Mouse (Mus musculus) stomach, embryonic 15.5 days (tissue): ENCODE data around the gene Gm38431. TPM values are rescaled to one million over a fixed set of nuclear protein-coding genes. Genes with fewer than 3 reads are reported as not detected.

ENCODE experiments used
- ATAC-seq: fragments of 200-750 bp; cut with Nextera tagmentation; 2 replicates; pipeline ENCODE4 v1.8.0; 2017; ENCODE audit warnings: low read depth, moderate number of reproducible peaks, moderate TSS enrichment; ENCODE audit not compliant: insufficient read depth, low FRiP score
- H3K27ac ChIP-seq: fragments of 300-500 bp; sonication (generic); 2 replicates; pipeline ENCODE4 v1.5.1; 2015; ENCODE audit warnings: mild to moderate bottlenecking, inconsistent platforms
- H3K27me3 ChIP-seq: fragments of 300-500 bp; sonication (generic); replicated peaks from 2 replicates; pipeline ENCODE4 v1.6.1; 2015; ENCODE audit warnings: inconsistent platforms
- H3K36me3 ChIP-seq: fragments of 300-500 bp; sonication (generic); 2 replicates; pipeline ENCODE4 v1.6.1; 2015; ENCODE audit warnings: inconsistent platforms
- H3K4me1 ChIP-seq: fragments of 300-500 bp; sonication (generic); 2 replicates; pipeline ENCODE4 v1.6.1; 2015; ENCODE audit warnings: inconsistent platforms
- H3K4me2 ChIP-seq: fragments of 300-500 bp; sonication (generic); 2 replicates; pipeline ENCODE4 v1.6.1; 2015; ENCODE audit warnings: mild to moderate bottlenecking, inconsistent platforms
- H3K4me3 ChIP-seq: fragments of 300-500 bp; sonication (generic); replicated peaks from 2 replicates; pipeline ENCODE4 v1.5.1; 2015; ENCODE audit warnings: inconsistent platforms
- H3K9ac ChIP-seq: fragments of 300-500 bp; sonication (generic); 2 replicates; pipeline ENCODE4 v1.6.1; 2015; ENCODE audit warnings: inconsistent platforms
- H3K9me3 ChIP-seq: fragments of 300-500 bp; sonication (generic); 2 replicates; pipeline ENCODE4 v1.6.1; 2016; ENCODE audit warnings: inconsistent platforms
- WGBS: fragments of 180-500 bp; shearing (Covaris S2); methylation state at CpG from one replicate; pipeline ENCODE4 v1.1.7; 2015; 5-methylcytosine and 5-hydroxymethylcytosine counted together
- polyA plus RNA-seq: library from polyadenylated mRNA; unstranded; fragments of >200 nt; fragmentation: Nextera tagmentation; extraction: Ambion mirVana; gene quantifications from 2 replicates; pipeline ENCODE4 v1.2.1, GENCODE M21; 2015

Gm38431 gene
- 1.6 and 1.7 TPM in 2 replicates for polyA plus RNA-seq

- peaks cover 28% of the 10 kb centered on the region for H3K36me3 ChIP-seq
Observed at GRCm38 (mm10) chr9:21091707-21092320, at the start of gene Gm38431, which contains the start of gene Raver1. Gm38431 (minus strand) TSS chr9:21091997. Raver1 (minus strand) TSS chr9:21092008.

DNA sequence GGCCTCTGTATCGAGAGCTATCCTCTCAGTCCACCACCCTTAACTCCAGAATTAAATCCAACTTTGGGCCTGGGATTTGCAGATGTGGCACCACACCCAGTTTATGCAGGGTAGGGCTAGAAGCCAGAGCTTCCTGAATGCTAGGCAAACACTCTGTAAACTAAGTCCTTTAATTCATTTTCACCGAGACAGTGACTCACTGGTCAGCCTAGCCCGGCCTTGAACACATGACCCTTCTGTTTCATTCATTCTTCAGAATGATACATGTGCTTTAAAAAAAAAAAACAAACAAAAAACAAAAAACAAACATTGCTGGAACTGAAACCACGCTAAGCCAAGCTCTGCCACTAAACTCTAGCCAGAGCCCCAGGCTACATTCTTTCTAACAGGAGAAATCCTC is 46.6 kb upstream of the Gm38431 start:
- Histone ChIP-seq H3K36me3 (peaks cover 47% of the 10 kb centered on the region), H3K9me3 (no peaks in the 10 kb centered on the region), H3K9ac (no peak overlapping the region), H3K27ac (no peak overlapping the region), H3K4me3 (no peak overlapping the region), H3K4me1 (no peaks in the 10 kb centered on the region; the same call in 1 of the 2 replicates), H3K4me2 (no peak overlapping the region), H3K27me3 (no peaks in the 10 kb centered on the region)
- ATAC-seq, result no peak
- WGBS, result 73% methylated on average over 4 of the region's 4 CpGs

More at GRCm38 (mm10) chr9:21091707-21092320, at the start of gene Gm38431, which contains the start of gene Raver1:
- peak within 1 kb of the TSS; percentile 62 for H3K9ac ChIP-seq
- H3K4me1 ChIP-seq, result peaks cover 11% of the 10 kb centered on the region
- peak within 1 kb of the TSS; percentile 71 for H3K4me2 ChIP-seq
- H3K27me3 ChIP-seq, result no peaks in the 10 kb centered on the region
- H3K4me3 ChIP-seq, result peak within 1 kb of the TSS; percentile 75
- H3K9me3 ChIP-seq, result no peaks in the 10 kb centered on the region
- H3K27ac ChIP-seq, result peak within 1 kb of the TSS; percentile 92
- ATAC-seq, result peak; percentile 100
- under 1% methylated on average over 54 of the region's 54 CpGs for WGBS

DNA sequence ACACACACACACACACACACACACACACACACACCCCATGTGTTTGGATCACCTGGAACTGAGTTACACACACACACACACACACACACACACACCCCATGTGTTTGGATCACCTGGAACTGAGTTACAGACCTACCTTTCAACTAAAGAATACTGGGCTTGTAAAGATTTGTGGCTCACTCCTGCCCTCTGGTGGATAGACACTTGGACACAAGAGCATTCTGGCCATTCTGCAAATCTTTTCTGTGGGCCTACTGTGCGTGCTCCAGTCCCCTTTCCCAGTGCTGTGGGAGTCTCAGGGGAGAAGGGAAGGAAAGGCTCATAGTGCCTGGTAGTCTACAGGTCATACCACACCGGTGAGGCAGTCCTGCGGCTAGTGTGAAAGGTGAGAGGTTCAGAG is 45.4 kb upstream of the Gm38431 start:
- Histone ChIP-seq H3K9ac (no peak overlapping the region), H3K27ac (no peak overlapping the region), H3K4me1 (no peaks in the 10 kb centered on the region; the same call in 1 of the 2 replicates), H3K4me3 (no peak overlapping the region), H3K4me2 (no peak overlapping the region), H3K27me3 (no peaks in the 10 kb centered on the region), H3K9me3 (no peaks in the 10 kb centered on the region), H3K36me3 (peaks cover 38% of the 10 kb centered on the region)
- 63% methylated on average over 3 of the region's 3 CpGs for WGBS
- peak; percentile 41; the same call in 1 of the 2 replicates for ATAC-seq

GRCm38 (mm10) chr9:21136401-21136800 is 44.6 kb upstream of the Gm38431 start:
- no peak overlapping the region for H3K4me2 ChIP-seq
- no peaks in the 10 kb centered on the region for H3K9me3 ChIP-seq
- no peaks in the 10 kb centered on the region; the same call in 1 of the 2 replicates for H3K4me1 ChIP-seq
- whole genome bisulfite sequencing, result 69% methylated on average over 6 of the region's 6 CpGs
- no peak overlapping the region for H3K9ac ChIP-seq
- H3K4me3 ChIP-seq, result no peak overlapping the region
- no peaks in the 10 kb centered on the region for H3K27me3 ChIP-seq
- no peak for ATAC-seq
- H3K27ac ChIP-seq, result no peak overlapping the region
- peaks cover 29% of the 10 kb centered on the region for H3K36me3 ChIP-seq

DNA sequence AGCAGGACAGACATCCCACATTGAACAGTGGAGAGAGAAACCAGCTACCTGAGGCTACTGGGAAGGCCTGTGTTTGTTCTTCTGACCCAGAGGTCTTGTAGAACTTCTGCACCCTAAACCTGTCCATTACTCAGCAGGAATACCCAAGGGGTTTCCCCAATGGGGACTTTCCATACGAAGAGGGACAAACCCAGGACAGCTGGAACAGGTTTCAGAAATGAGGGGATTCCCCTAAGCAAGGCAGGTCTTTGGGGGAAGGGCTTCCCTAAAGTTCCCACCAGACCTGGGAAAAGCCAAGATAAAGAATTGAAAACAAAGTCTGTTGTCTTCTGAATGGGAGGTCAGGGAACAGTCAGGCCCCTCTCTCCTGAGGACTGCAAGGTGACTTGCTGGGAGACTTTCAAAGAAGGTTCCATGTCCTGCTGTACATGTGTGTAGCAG is 44.2 kb upstream of the Gm38431 start:
- Histone ChIP-seq H3K27me3 (no peaks in the 10 kb centered on the region), H3K27ac (no peak overlapping the region), H3K9ac (no peak overlapping the region), H3K36me3 (peaks cover 25% of the 10 kb centered on the region), H3K4me1 (no peaks in the 10 kb centered on the region; the same call in 1 of the 2 replicates), H3K4me2 (no peak overlapping the region), H3K4me3 (no peak overlapping the region), H3K9me3 (no peaks in the 10 kb centered on the region)
- WGBS, result 68% methylated on average over 1 of the region's 1 CpGs
- ATAC-seq, result no peak

DNA sequence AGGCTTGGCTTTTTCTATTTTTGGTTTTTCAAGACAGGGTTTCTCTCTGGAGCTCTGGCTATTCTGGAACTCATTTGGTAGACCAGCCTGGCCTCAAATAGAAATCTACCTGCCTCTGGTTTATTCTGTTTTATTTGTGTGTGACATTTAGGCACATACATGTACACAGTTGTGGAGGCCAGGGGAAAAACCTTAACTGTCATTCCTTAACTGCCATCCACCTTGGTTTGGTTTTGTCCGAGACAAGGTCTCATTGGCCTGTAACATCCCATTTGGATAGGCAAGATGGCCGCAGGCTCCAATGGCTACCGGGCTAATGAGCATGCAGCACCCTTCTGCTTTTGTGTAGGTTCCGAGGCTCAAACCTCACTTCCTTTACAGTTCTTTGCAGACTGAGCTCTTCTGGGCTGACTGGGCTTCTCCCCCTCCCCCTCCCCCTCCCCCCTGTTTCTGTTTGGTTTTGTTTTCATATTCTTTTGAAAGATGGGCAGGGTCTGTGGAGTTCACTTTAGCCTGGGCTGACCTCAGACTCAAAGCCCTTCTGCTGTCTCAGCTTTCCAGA is 43.6 kb upstream of the Gm38431 start:
- Histone ChIP-seq H3K9me3 (no peaks in the 10 kb centered on the region), H3K4me2 (no peak overlapping the region), H3K4me1 (peaks cover 3% of the 10 kb centered on the region; the same call in 1 of the 2 replicates), H3K4me3 (no peak overlapping the region), H3K9ac (no peak overlapping the region), H3K27me3 (no peaks in the 10 kb centered on the region), H3K27ac (peak overlapping the region; percentile 26; the same call in 1 of the 2 replicates), H3K36me3 (peaks cover 20% of the 10 kb centered on the region)
- no peak for ATAC-seq
- 71% methylated on average over 4 of the region's 4 CpGs for WGBS

GRCm38 (mm10) chr9:21134595-21135328 is 43.0 kb upstream of the Gm38431 start:
- H3K27me3 ChIP-seq, result no peaks in the 10 kb centered on the region
- H3K9ac ChIP-seq, result no peak overlapping the region
- no peak overlapping the region for H3K4me2 ChIP-seq
- H3K36me3 ChIP-seq, result peaks cover 13% of the 10 kb centered on the region
- H3K4me1 ChIP-seq, result peaks cover 3% of the 10 kb centered on the region; the same call in 1 of the 2 replicates
- WGBS, result 61% methylated on average over 9 of the region's 9 CpGs
- H3K27ac ChIP-seq, result peak overlapping the region; percentile 26; the same call in 1 of the 2 replicates
- no peak overlapping the region for H3K4me3 ChIP-seq
- ATAC-seq, result no peak
- H3K9me3 ChIP-seq, result no peaks in the 10 kb centered on the region

GRCm38 (mm10) chr9:21133064-21133707 is 41.4 kb upstream of the Gm38431 start:
- Histone ChIP-seq H3K4me3 (no peak overlapping the region), H3K4me1 (peaks cover 3% of the 10 kb centered on the region; the same call in 1 of the 2 replicates), H3K9me3 (no peaks in the 10 kb centered on the region), H3K36me3 (no peaks in the 10 kb centered on the region; the same call in none of the 2 replicates), H3K27me3 (no peaks in the 10 kb centered on the region), H3K27ac (no peak overlapping the region), H3K4me2 (no peak overlapping the region), H3K9ac (no peak overlapping the region)
- 70% methylated on average over 9 of the region's 9 CpGs for WGBS
- no peak for ATAC-seq

DNA sequence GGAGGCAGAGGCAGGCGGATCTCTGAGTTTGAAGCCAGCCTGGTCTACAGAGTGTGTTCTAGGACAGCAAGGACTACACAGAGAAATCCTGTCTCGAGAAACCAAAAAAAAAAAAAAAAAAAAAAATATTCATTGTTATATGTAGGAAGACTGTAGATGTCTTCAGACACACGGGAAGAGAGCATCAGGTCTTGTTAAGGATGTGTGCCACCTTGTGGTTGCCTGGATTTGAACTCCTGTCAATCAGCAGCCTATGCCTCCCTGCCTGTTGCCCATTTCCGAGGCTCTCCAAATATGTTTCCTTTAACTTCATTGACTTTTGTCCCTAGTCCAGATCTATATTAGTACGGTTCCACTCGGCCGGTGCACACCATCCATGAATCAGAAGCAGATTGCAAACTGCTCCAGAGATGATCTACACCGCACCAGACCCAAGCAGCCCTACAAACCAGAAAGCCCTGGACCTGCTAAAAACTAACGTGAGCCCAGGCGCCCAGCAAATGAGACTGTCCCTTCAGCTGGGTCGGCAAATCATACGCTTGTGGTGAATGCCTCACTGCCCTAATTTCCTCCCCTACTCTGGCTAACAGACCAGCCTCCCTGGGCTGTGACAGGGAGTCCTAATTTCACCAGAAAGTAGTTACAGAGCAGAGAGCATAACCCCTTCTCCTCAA is 40.4 kb upstream of the Gm38431 start:
- Histone ChIP-seq H3K27ac (no peak overlapping the region), H3K4me1 (peaks cover 3% of the 10 kb centered on the region; the same call in 1 of the 2 replicates), H3K4me2 (no peak overlapping the region), H3K4me3 (no peak overlapping the region), H3K9ac (no peak overlapping the region), H3K9me3 (no peaks in the 10 kb centered on the region), H3K27me3 (no peaks in the 10 kb centered on the region), H3K36me3 (peaks cover 5% of the 10 kb centered on the region; the same call in 1 of the 2 replicates)
- WGBS, result 76% methylated on average over 12 of the region's 12 CpGs
- ATAC-seq, result no peak

- H3K27ac ChIP-seq, result peak within 1 kb of the TSS; percentile 52
- WGBS, result 5% methylated on average over 37 of the region's 37 CpGs
- peak within 1 kb of the TSS; percentile 65 for H3K4me2 ChIP-seq
- no peaks in the 10 kb centered on the region for H3K9me3 ChIP-seq
- peak; percentile 97 for ATAC-seq
- H3K4me1 ChIP-seq, result peaks cover 3% of the 10 kb centered on the region; the same call in 1 of the 2 replicates
- peak within 1 kb of the TSS; percentile 63; the same call in 1 of the 2 replicates for H3K9ac ChIP-seq
- H3K27me3 ChIP-seq, result no peaks in the 10 kb centered on the region
- H3K4me3 ChIP-seq, result peak within 1 kb of the TSS; percentile 70
- H3K36me3 ChIP-seq, result 0 out of 2 replicates have a peak, but pooled peaks cover 9% of the 10 kb centered on the region
Observed at GRCm38 (mm10) chr9:21131059-21131956, 39.5 kb upstream of the Gm38431 start, which contains the start of gene Tyk2. Tyk2 (minus strand) TSS chr9:21131243.
